Mouse (Mus musculus): Measurements from ENCODE around the gene Acsbg1.

- TF ChIP-seq CTCF (IDR thresholded peaks at IDR 0.05; ENCODE audit: low read depth), result no peak
- TF ChIP-seq EP300 (optimal IDR thresholded peaks at IDR 0.05), result no peak
Measured at GRCm38 (mm10) chr9:54702581-54702980, 40.9 kb upstream of the Acsbg1 start.

Measured in stomach, postnatal 0 days (tissue).